Mouse (Mus musculus): ENCODE results near the gene Oca2. TPM values are rescaled to one million over a fixed set of nuclear protein-coding genes. Genes with fewer than 3 reads are reported as not detected.

Gene Oca2
- total and polyA plus RNA-seq, 3 experiments = not detected

GRCm38 (mm10) chr7:56348528-56348927 lies 109.0 kb downstream of the Oca2 start:
- no peak for DNase-seq (ENCODE audit: low spot score)
- Histone ChIP-seq H3K36me3 (replicated peaks) (no peaks in the 10 kb centered on the region), H3K27me3 (ENCODE audit: insufficient read depth, low read length) (no peaks in the 10 kb centered on the region), H3K9me3 (replicated peaks) (no peaks in the 10 kb centered on the region), H3K4me3 (ENCODE audit: low read depth, low read length) (no peak overlapping the region), H3K4me1 (ENCODE audit: insufficient read depth, low read depth, low read length) (no peaks in the 10 kb centered on the region)
- no peak for ATAC-seq (ENCODE audit: extremely low read depth, insufficient number of reproducible peaks, low FRiP score, poor library complexity, severe bottlenecking)
- TF ChIP-seq POLR2AphosphoS5 (IDR thresholded peaks at IDR 0.05; ENCODE audit: insufficient replicate concordance, low read depth, low read length) (no peak), TAL1 (conservative IDR thresholded peaks at IDR 0.05; ENCODE audit: low read depth, low read length) (no peak), GATA2 (IDR thresholded peaks at IDR 0.05; ENCODE audit: borderline replicate concordance, low read depth, low read length) (no peak), GATA1 (IDR thresholded peaks at IDR 0.05; ENCODE audit: borderline replicate concordance, low read length) (no peak), CTCF (IDR thresholded peaks at IDR 0.05; ENCODE audit: low read depth, low read length) (no peak)

GRCm38 (mm10) chr7:56356658-56357342 lies 117.2 kb downstream of the Oca2 start:
- no peaks in the 10 kb centered on the region for H3K36me3 ChIP-seq (replicated peaks)
- ATAC-seq (ENCODE audit: extremely low read depth, insufficient number of reproducible peaks, low FRiP score, poor library complexity, severe bottlenecking) = no peak
- no peaks in the 10 kb centered on the region for H3K9me3 ChIP-seq (replicated peaks)
- H3K27me3 ChIP-seq (ENCODE audit: insufficient read depth, low read length) = no peaks in the 10 kb centered on the region
- TF ChIP-seq GATA2 (IDR thresholded peaks at IDR 0.05; ENCODE audit: borderline replicate concordance, low read depth, low read length) (no peak), GATA1 (IDR thresholded peaks at IDR 0.05; ENCODE audit: borderline replicate concordance, low read length) (no peak), POLR2AphosphoS5 (IDR thresholded peaks at IDR 0.05; ENCODE audit: insufficient replicate concordance, low read depth, low read length) (no peak), CTCF (IDR thresholded peaks at IDR 0.05; ENCODE audit: low read depth, low read length) (no peak), TAL1 (conservative IDR thresholded peaks at IDR 0.05; ENCODE audit: low read depth, low read length) (no peak)
- no peaks in the 10 kb centered on the region for H3K4me1 ChIP-seq (ENCODE audit: insufficient read depth, low read depth, low read length)
- no peak overlapping the region for H3K4me3 ChIP-seq (ENCODE audit: low read depth, low read length)
- DNase-seq (ENCODE audit: low spot score) = no peak

- Histone ChIP-seq H3K4me1 (ENCODE audit: insufficient read depth, low read depth, low read length) (no peaks in the 10 kb centered on the region), H3K4me3 (ENCODE audit: low read depth, low read length) (no peak overlapping the region), H3K36me3 (replicated peaks) (no peaks in the 10 kb centered on the region), H3K27me3 (ENCODE audit: insufficient read depth, low read length) (no peaks in the 10 kb centered on the region), H3K9me3 (replicated peaks) (no peaks in the 10 kb centered on the region)
- TF ChIP-seq CTCF (IDR thresholded peaks at IDR 0.05; ENCODE audit: low read depth, low read length) (no peak), TAL1 (conservative IDR thresholded peaks at IDR 0.05; ENCODE audit: low read depth, low read length) (no peak), GATA2 (IDR thresholded peaks at IDR 0.05; ENCODE audit: borderline replicate concordance, low read depth, low read length) (no peak), GATA1 (IDR thresholded peaks at IDR 0.05; ENCODE audit: borderline replicate concordance, low read length) (no peak), POLR2AphosphoS5 (IDR thresholded peaks at IDR 0.05; ENCODE audit: insufficient replicate concordance, low read depth, low read length) (no peak)
- no peak for DNase-seq (ENCODE audit: low spot score)
- ATAC-seq (ENCODE audit: extremely low read depth, insufficient number of reproducible peaks, low FRiP score, poor library complexity, severe bottlenecking) = no peak
Observed at GRCm38 (mm10) chr7:56381750-56382421, 142.3 kb downstream of the Oca2 start.

GRCm38 (mm10) chr7:56382706-56383105 lies 143.1 kb downstream of the Oca2 start:
- DNase-seq (ENCODE audit: low spot score) (no peak), ATAC-seq (ENCODE audit: extremely low read depth, insufficient number of reproducible peaks, low FRiP score, poor library complexity, severe bottlenecking) (no peak)
- no peak overlapping the region for H3K4me3 ChIP-seq (ENCODE audit: low read depth, low read length)
- H3K9me3 ChIP-seq (replicated peaks) = no peaks in the 10 kb centered on the region
- H3K4me1 ChIP-seq (ENCODE audit: insufficient read depth, low read depth, low read length) = no peaks in the 10 kb centered on the region
- no peaks in the 10 kb centered on the region for H3K36me3 ChIP-seq (replicated peaks)
- H3K27me3 ChIP-seq (ENCODE audit: insufficient read depth, low read length) = no peaks in the 10 kb centered on the region
- TF ChIP-seq TAL1 (conservative IDR thresholded peaks at IDR 0.05; ENCODE audit: low read depth, low read length) (no peak), CTCF (IDR thresholded peaks at IDR 0.05; ENCODE audit: low read depth, low read length) (no peak), POLR2AphosphoS5 (IDR thresholded peaks at IDR 0.05; ENCODE audit: insufficient replicate concordance, low read depth, low read length) (no peak), GATA1 (IDR thresholded peaks at IDR 0.05; ENCODE audit: borderline replicate concordance, low read length) (no peak), GATA2 (IDR thresholded peaks at IDR 0.05; ENCODE audit: borderline replicate concordance, low read depth, low read length) (no peak)

GRCm38 (mm10) chr7:56388295-56388694 lies 148.7 kb downstream of the Oca2 start:
- no peaks in the 10 kb centered on the region for H3K9me3 ChIP-seq (replicated peaks)
- DNase-seq (ENCODE audit: low spot score) (no peak), ATAC-seq (ENCODE audit: extremely low read depth, insufficient number of reproducible peaks, low FRiP score, poor library complexity, severe bottlenecking) (no peak)
- no peaks in the 10 kb centered on the region for H3K27me3 ChIP-seq (ENCODE audit: insufficient read depth, low read length)
- TF ChIP-seq GATA1 (IDR thresholded peaks at IDR 0.05; ENCODE audit: borderline replicate concordance, low read length) (no peak), GATA2 (IDR thresholded peaks at IDR 0.05; ENCODE audit: borderline replicate concordance, low read depth, low read length) (no peak), CTCF (IDR thresholded peaks at IDR 0.05; ENCODE audit: low read depth, low read length) (no peak), POLR2AphosphoS5 (IDR thresholded peaks at IDR 0.05; ENCODE audit: insufficient replicate concordance, low read depth, low read length) (no peak), TAL1 (conservative IDR thresholded peaks at IDR 0.05; ENCODE audit: low read depth, low read length) (no peak)
- no peaks in the 10 kb centered on the region for H3K36me3 ChIP-seq (replicated peaks)
- H3K4me1 ChIP-seq (ENCODE audit: insufficient read depth, low read depth, low read length) = no peaks in the 10 kb centered on the region
- H3K4me3 ChIP-seq (ENCODE audit: low read depth, low read length) = no peak overlapping the region

GRCm38 (mm10) chr7:56418182-56418836 lies 178.7 kb downstream of the Oca2 start:
- ATAC-seq (ENCODE audit: extremely low read depth, insufficient number of reproducible peaks, low FRiP score, poor library complexity, severe bottlenecking) (no peak), DNase-seq (ENCODE audit: low spot score) (no peak)

More at GRCm38 (mm10) chr7:56418182-56418836, 178.7 kb downstream of the Oca2 start:
- Histone ChIP-seq H3K9me3 (replicated peaks) (no peaks in the 10 kb centered on the region), H3K36me3 (replicated peaks) (no peaks in the 10 kb centered on the region), H3K4me3 (ENCODE audit: low read depth, low read length) (no peak overlapping the region), H3K27me3 (ENCODE audit: insufficient read depth, low read length) (no peaks in the 10 kb centered on the region), H3K4me1 (ENCODE audit: insufficient read depth, low read depth, low read length) (no peaks in the 10 kb centered on the region)
- TF ChIP-seq GATA1 (IDR thresholded peaks at IDR 0.05; ENCODE audit: borderline replicate concordance, low read length) (no peak), GATA2 (IDR thresholded peaks at IDR 0.05; ENCODE audit: borderline replicate concordance, low read depth, low read length) (no peak), POLR2AphosphoS5 (IDR thresholded peaks at IDR 0.05; ENCODE audit: insufficient replicate concordance, low read depth, low read length) (no peak), TAL1 (conservative IDR thresholded peaks at IDR 0.05; ENCODE audit: low read depth, low read length) (no peak), CTCF (IDR thresholded peaks at IDR 0.05; ENCODE audit: low read depth, low read length) (no peak)
